Mouse (Mus musculus): Measurements from ENCODE around the gene Ap2b1.

DNA sequence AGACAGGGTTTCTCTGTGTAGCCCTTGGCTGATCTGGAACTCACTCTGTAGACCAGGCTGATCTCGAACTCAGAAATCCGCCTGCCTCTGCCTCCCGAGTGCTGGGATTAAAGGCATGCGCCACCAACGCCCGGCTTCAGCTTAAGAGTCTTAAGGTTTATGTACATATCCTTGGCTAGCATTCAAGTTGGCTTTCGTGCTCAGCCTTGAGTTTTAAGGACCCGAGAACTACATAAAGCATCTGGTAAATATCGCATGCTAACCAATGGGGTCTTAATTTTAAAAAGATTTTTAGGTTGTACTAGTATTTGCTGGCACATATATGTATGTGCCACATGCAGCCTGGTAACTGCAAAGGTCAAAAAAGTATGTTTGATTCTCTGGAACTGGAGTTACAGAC is 900 bp downstream of the Ap2b1 start:
- no peak for TF ChIP-seq POLR2A (IDR thresholded peaks at IDR 0.05; ENCODE audit: control insufficient read depth, low read depth, low read length)
- TF ChIP-seq CTCF (IDR thresholded peaks at IDR 0.05; ENCODE audit: control insufficient read depth, insufficient read depth, insufficient replicate concordance, low read depth, low read length) = no peak
